Mouse (Mus musculus) hindbrain, embryonic 16.5 days (tissue): ENCODE measurements around the gene Mogs. TPM values are rescaled to one million over a fixed set of nuclear protein-coding genes. Genes with fewer than 3 reads are reported as not detected.
"Not testable (repeated sequence)": the region's sequence is repeated elsewhere in the genome, so short reads cannot be mapped to it uniquely, and the experiment has no call there.

Source experiments
- ATAC-seq: fragments of 200-750 bp; cut with Nextera tagmentation; 2 replicates; pipeline ENCODE4 v1.8.0; 2017; ENCODE audit warnings: moderate TSS enrichment, moderate library complexity
- H3K27ac ChIP-seq: fragments of 300-500 bp; sonication (generic); 2 replicates; pipeline ENCODE4 v1.5.1; 2014; ENCODE audit warnings: low read depth, mild to moderate bottlenecking, control low read depth, low read length, moderate library complexity
- H3K27me3 ChIP-seq: fragments of 300-500 bp; sonication (generic); replicated peaks from 2 replicates; pipeline ENCODE4 v1.6.1; 2014; ENCODE audit warnings: low read length; ENCODE audit not compliant: control insufficient read depth, insufficient read depth
- H3K36me3 ChIP-seq: fragments of 300-500 bp; sonication (generic); 2 replicates; pipeline ENCODE4 v1.6.1; 2014; ENCODE audit warnings: mild to moderate bottlenecking, low read length, moderate library complexity, mixed read lengths; ENCODE audit not compliant: control insufficient read depth, insufficient read depth
- H3K4me1 ChIP-seq: fragments of 300-500 bp; sonication (generic); 2 replicates; pipeline ENCODE4 v1.6.1; 2014; ENCODE audit warnings: low read depth, low read length; ENCODE audit not compliant: control insufficient read depth, insufficient read depth
- H3K4me2 ChIP-seq: fragments of 300-500 bp; sonication (generic); 2 replicates; pipeline ENCODE4 v1.6.1; 2014; ENCODE audit warnings: mild to moderate bottlenecking, low read length, control low read depth, moderate library complexity
- H3K4me3 ChIP-seq: fragments of 300-500 bp; sonication (generic); 2 replicates; pipeline ENCODE4 v1.5.1; 2014; ENCODE audit warnings: mild to moderate bottlenecking, low read length, control low read depth, moderate library complexity
- H3K9ac ChIP-seq: fragments of 300-500 bp; sonication (generic); 2 replicates; pipeline ENCODE4 v1.6.1; 2014; ENCODE audit warnings: low read depth, mild to moderate bottlenecking, control low read depth, low read length, moderate library complexity
- H3K9me3 ChIP-seq: fragments of 300-500 bp; sonication (generic); 2 replicates; pipeline ENCODE4 v1.6.1; 2014; ENCODE audit warnings: mild to moderate bottlenecking, low read length, moderate library complexity; ENCODE audit not compliant: control insufficient read depth
- WGBS: fragments of 180-500 bp; shearing (Covaris S2); extraction: QIAGEN DNeasy Blood & Tissue Kit; methylation state at CpG from one replicate; pipeline ENCODE4 v1.1.7; 2014; 5-methylcytosine and 5-hydroxymethylcytosine counted together
- polyA plus RNA-seq: library from polyadenylated mRNA; unstranded; fragments of >200 nt; fragmentation: Nextera tagmentation; extraction: Ambion mirVana; gene quantifications from 2 replicates; pipeline ENCODE4 v1.2.1, GENCODE M21; 2015

The Mogs gene
- polyA plus RNA-seq, 1 experiment from 2014 or later: 6.4 TPM

DNA sequence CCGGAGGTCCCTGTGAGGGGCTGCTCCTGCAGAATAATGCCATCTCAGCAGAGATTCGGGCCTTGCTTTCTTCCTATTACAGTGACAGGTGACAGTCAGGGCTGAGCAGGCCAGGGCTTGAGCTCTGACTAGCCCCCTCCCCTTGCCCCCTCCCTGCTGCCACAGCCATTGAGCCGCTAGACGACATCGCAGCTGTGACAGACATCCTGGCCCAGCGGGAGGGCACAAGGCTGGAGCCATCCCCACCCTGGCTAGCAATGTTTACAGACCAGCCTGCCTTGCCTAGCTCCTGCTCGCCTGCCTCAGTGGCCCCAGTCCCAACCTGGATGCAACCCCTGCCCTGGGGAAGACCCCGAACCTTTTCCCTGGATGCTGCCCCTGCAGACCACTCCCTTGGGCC, 36.4 kb downstream of the Mogs start:
- H3K27me3 ChIP-seq: no peaks in the 10 kb centered on the region
- peaks cover 9% of the 10 kb centered on the region for H3K4me1 ChIP-seq
- peaks cover 9% of the 10 kb centered on the region for H3K36me3 ChIP-seq
- no peaks in the 10 kb centered on the region for H3K9me3 ChIP-seq
- ATAC-seq: no peak
- no peak overlapping the region; the same call in 1 of the 2 replicates for H3K9ac ChIP-seq
- H3K4me2 ChIP-seq: no peak overlapping the region
- 26% methylated on average over 8 of the region's 8 CpGs for WGBS
- no peak overlapping the region for H3K27ac ChIP-seq
- H3K4me3 ChIP-seq: no peak overlapping the region

GRCm38 (mm10) chr6:83153038-83153437, 37.7 kb downstream of the Mogs start:
- no peak overlapping the region for H3K9ac ChIP-seq
- 85% methylated on average over 12 of the region's 12 CpGs for WGBS
- H3K36me3 ChIP-seq: peaks cover 9% of the 10 kb centered on the region
- no peaks in the 10 kb centered on the region for H3K9me3 ChIP-seq
- no peak overlapping the region for H3K27ac ChIP-seq
- ATAC-seq: no peak
- no peak overlapping the region for H3K4me2 ChIP-seq
- peaks cover 9% of the 10 kb centered on the region for H3K4me1 ChIP-seq
- no peaks in the 10 kb centered on the region for H3K27me3 ChIP-seq
- H3K4me3 ChIP-seq: no peak overlapping the region

DNA sequence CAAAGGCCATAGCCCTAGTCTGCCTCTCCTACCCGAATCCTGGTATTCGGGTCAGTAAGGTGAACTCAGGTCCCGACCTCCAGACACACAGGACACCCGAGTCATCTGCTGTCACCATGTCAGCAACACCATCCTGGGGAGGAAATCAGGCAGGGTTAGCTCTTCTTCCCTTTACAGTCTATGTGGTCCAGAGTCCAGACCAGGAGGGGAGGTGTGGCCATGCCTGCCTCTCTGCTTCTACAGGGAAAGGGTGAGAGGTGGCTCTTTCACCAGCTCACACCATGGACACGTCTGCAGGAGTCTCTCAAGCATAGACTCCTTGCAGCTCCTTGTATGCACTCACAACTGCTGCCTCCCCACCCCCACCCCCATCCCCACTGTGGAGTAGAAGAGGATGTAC, 38.2 kb downstream of the Mogs start:
- no peak overlapping the region for H3K27ac ChIP-seq
- H3K9me3 ChIP-seq: no peaks in the 10 kb centered on the region
- no peaks in the 10 kb centered on the region for H3K27me3 ChIP-seq
- H3K9ac ChIP-seq: no peak overlapping the region
- H3K36me3 ChIP-seq: peaks cover 9% of the 10 kb centered on the region
- no peak overlapping the region for H3K4me2 ChIP-seq
- WGBS: 80% methylated on average over 5 of the region's 5 CpGs
- H3K4me3 ChIP-seq: no peak overlapping the region
- no peak for ATAC-seq
- peaks cover 9% of the 10 kb centered on the region for H3K4me1 ChIP-seq

GRCm38 (mm10) chr6:83155552-83156238, 40.4 kb downstream of the Mogs start:
- Histone ChIP-seq H3K27ac (no peak overlapping the region), H3K4me2 (peak overlapping the region; percentile 89), H3K4me1 (peaks cover 9% of the 10 kb centered on the region), H3K9me3 (no peaks in the 10 kb centered on the region), H3K9ac (peak overlapping the region; percentile 74), H3K27me3 (peaks cover 8% of the 10 kb centered on the region), H3K36me3 (peaks cover 6% of the 10 kb centered on the region), H3K4me3 (peak overlapping the region; percentile 67)
- 8% methylated on average over 23 of the region's 23 CpGs for WGBS
- ATAC-seq: peak; percentile 52

- no peaks in the 10 kb centered on the region for H3K9me3 ChIP-seq
These were observed 41.0 kb downstream of the Mogs start, which contains the start of the genes Wdr54 and 1700003E16Rik for GRCm38 (mm10) chr6:83156259-83156684. Gene Wdr54 (minus strand): TSS chr6:83156397. Gene 1700003E16Rik (plus strand): TSS chr6:83156404.

DNA sequence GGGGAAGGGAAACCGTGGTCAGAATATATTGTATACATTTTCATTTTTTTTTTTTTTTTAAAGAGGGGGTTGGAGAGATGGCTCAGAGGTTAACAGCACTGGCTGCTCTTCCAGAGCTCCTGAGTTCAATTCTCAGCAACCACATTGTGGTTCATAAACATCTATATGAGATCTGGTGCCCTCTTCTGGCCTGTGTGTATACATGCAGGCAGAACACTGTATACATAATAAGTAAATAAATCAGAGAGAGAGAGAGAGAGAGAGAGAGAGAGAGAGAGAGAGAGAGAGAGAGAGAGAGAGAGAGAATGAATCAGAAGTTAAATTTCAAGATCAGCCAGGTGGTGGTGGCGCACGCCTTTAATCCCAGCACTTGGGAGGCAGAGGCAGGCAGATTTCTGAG, 44.2 kb downstream of the Mogs start:
- Histone ChIP-seq H3K27me3 (peaks cover 30% of the 10 kb centered on the region), H3K4me1 (peaks cover 25% of the 10 kb centered on the region)
- H3K27ac ChIP-seq, ATAC-seq, H3K4me2 ChIP-seq, H3K9me3 ChIP-seq, H3K36me3 ChIP-seq, H3K4me3 ChIP-seq, H3K9ac ChIP-seq: not testable (repeated sequence)
- 33% methylated on average over 3 of the region's 3 CpGs for WGBS

More at GRCm38 (mm10) chr6:83156259-83156684, 41.0 kb downstream of the Mogs start, which contains the start of the genes Wdr54 and 1700003E16Rik:
- H3K4me3 ChIP-seq: peak within 1 kb of the TSS; percentile 67
- peaks cover 6% of the 10 kb centered on the region for H3K36me3 ChIP-seq
- H3K27me3 ChIP-seq: peaks cover 14% of the 10 kb centered on the region
- WGBS: under 1% methylated on average over 31 of the region's 32 CpGs
- peak within 1 kb of the TSS; percentile 74 for H3K9ac ChIP-seq
- peak within 1 kb of the TSS; percentile 5; the same call in 1 of the 2 replicates for H3K27ac ChIP-seq
- peaks cover 10% of the 10 kb centered on the region for H3K4me1 ChIP-seq
- peak within 1 kb of the TSS; percentile 89 for H3K4me2 ChIP-seq
- peak; percentile 91 for ATAC-seq

DNA sequence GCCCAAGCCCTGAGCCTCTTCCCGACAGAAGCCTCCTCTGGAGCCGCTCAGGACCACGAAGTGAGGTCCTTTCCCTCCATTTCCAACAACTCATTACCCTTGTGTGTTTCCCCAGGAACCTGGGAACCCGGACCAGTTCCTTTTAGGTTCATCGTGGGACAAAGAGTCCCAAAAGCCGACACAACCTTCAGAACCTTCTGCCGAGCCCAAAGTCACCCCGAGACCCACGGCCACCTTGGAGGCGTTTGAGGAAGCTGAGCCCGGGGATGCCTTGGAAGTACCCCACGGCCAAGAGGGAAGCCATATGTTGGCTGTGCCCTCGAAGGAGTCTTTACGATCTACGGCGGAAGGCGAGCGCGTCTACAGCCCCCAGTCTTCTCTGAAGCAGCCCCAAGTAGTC, 46.1 kb downstream of the Mogs start:
- Histone ChIP-seq H3K36me3 (no peaks in the 10 kb centered on the region), H3K4me2 (peak overlapping the region; percentile 59), H3K4me3 (peak overlapping the region; percentile 32; the same call in 1 of the 2 replicates), H3K27me3 (peaks cover 30% of the 10 kb centered on the region), H3K4me1 (peaks cover 23% of the 10 kb centered on the region), H3K9me3 (no peaks in the 10 kb centered on the region), H3K27ac (no peak overlapping the region), H3K9ac (no peak overlapping the region; the same call in 1 of the 2 replicates)
- WGBS: 9% methylated on average over 19 of the region's 19 CpGs
- ATAC-seq: no peak

GRCm38 (mm10) chr6:83161921-83162641, 46.8 kb downstream of the Mogs start:
- peak overlapping the region; percentile 32 for H3K4me3 ChIP-seq
- peaks cover 23% of the 10 kb centered on the region for H3K4me1 ChIP-seq
- peak overlapping the region; percentile 50 for H3K9ac ChIP-seq
- 2% methylated on average over 49 of the region's 49 CpGs for WGBS
- no peak for ATAC-seq
- H3K27me3 ChIP-seq: peaks cover 30% of the 10 kb centered on the region
- H3K27ac ChIP-seq: no peak overlapping the region
- H3K9me3 ChIP-seq: no peaks in the 10 kb centered on the region
- peak overlapping the region; percentile 59 for H3K4me2 ChIP-seq
- no peaks in the 10 kb centered on the region for H3K36me3 ChIP-seq

GRCm38 (mm10) chr6:83162701-83163100, 47.4 kb downstream of the Mogs start:
- WGBS: 0% methylated on average over 8 of the region's 8 CpGs
- Histone ChIP-seq H3K9me3 (no peaks in the 10 kb centered on the region), H3K4me2 (peak overlapping the region; percentile 59), H3K9ac (no peak overlapping the region), H3K4me3 (peak overlapping the region; percentile 32), H3K36me3 (no peaks in the 10 kb centered on the region), H3K27ac (no peak overlapping the region), H3K4me1 (peaks cover 28% of the 10 kb centered on the region), H3K27me3 (peaks cover 30% of the 10 kb centered on the region)
- no peak for ATAC-seq
